Mouse (Mus musculus) adipocyte (in vitro differentiated cells): ENCODE results near the gene Rras2.

Experiments used
- DNase-seq: peaks from one replicate; pipeline ENCODE4 v3.0.0-alpha.2; 2016; ENCODE audit warnings: low spot score

Rras2 gene

DNA sequence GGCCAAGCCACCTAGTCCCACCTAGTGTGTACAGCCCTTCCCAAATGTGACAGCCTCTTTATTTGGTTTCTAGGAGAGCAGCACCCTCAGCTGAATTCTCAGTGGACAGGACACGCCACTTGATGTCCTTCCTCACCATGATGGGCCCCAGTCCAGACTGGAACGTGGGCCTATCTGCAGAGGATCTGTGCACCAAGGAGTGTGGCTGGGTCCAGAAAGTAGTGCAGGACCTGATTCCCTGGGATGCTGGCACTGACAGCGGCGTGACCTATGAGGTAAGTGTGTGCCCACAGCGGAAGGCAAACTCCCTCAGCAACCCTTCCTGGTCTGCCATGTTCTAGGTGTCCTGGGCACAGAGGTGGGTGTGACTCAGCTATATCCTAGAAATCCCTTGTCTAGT, 88.8 kb downstream of the Rras2 start:
- no peak for DNase-seq

DNA sequence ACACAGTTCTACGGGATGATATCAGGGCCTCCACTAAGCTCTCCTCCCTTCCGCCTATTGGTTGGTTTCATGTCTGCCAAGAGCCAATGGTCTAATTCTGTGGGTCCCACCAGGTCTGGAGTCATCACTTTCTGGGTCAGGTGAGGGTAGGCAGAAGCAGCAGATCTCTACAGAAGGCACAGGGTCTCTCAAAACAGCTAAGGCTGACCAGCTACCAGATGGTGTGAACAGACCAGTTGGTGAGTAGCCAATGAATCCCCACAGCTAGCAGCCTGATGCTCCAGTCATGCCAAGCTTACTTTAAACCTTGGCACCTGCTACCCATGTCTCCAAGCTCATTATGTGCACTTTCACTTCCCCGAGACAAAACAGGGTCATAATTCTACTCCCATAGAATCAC, 90.2 kb downstream of the Rras2 start:
- no peak for DNase-seq

DNA sequence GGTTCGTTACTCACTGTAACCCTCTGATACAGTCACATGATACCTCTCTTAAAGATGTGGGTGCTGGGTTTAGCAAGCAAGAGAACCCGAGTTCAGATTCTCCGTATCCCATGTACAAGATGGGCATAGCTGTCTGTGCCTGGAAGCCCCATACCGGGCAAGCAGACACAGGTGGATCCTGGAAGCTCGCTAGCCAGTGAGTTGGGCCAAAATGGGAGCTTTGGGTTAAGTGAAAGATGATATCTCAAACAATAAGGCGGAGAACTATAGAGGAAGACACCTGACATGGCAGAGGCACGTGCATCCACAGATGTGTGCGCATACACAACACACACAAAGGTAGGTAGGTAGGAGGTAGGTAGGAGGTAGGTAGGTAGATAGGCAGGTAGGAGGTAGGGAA, 90.7 kb downstream of the Rras2 start:
- DNase-seq = no peak

DNA sequence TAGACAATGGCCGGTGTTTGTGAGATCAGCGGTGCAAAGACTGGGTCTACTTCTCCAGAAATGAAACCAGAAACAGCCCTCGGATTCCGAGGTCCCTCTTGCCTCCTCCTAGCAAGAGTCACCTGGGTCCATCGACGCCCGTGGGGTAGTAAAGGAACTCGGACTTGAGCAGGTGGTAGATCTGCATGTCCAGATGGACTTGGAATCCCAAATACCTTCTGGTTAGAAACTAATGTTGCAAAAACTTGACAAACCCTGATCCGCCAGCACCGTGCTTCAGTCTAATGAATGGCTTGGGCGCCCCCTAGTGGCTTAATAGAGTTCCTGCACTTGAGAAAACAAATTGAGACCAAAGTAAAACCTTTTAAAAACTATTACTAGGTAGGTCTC, 96.9 kb downstream of the Rras2 start:
- peak; percentile 82 for DNase-seq

- no peak for DNase-seq
These were observed 97.4 kb downstream of the Rras2 start for GRCm38 (mm10) chr7:114020057-114020703.

DNA sequence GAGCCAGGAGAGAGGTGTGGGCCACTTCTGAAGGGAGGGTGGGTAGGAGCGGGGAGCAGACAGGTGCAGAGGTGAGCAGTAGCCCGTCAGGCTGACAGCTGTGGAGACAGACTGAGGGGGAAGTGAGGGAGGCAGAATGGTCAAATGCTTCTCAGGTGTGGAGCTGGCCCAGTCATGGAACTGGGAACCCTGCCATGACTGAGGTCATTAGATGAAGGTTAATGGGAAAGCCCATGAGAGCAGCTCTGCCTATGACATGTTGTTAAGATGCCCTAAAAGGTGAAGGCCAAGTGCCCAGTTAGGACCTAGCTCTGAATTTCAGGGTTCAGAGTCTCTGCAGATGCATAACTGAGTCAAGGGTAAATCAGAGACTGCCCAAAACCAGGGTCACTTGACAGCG, 98.7 kb downstream of the Rras2 start:
- DNase-seq = no peak

- DNase-seq = peak; percentile 10
These were observed 101.3 kb downstream of the Rras2 start for GRCm38 (mm10) chr7:114016001-114016949.

GRCm38 (mm10) chr7:114011726-114012443, 105.7 kb downstream of the Rras2 start:
- no peak for DNase-seq

DNA sequence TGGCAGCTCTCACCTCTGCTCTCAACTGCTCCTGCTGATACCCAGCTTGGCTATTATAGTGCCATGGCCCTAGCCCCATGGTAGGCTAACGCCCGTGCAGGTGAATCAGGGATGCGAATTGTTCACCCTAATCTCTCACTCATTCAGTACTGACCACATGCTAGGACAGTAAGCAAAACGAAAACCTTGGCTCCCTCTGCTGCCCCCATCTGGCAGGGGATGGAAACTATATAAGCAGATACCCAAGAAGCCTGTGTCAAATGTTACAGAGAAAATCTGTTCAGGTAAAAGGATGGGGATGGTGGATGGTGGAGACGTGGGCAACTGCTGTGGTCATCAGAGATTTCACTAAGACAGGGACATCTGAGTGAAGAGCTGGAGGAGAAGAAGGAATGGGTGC, 110.0 kb downstream of the Rras2 start:
- DNase-seq = peak; percentile 30

DNA sequence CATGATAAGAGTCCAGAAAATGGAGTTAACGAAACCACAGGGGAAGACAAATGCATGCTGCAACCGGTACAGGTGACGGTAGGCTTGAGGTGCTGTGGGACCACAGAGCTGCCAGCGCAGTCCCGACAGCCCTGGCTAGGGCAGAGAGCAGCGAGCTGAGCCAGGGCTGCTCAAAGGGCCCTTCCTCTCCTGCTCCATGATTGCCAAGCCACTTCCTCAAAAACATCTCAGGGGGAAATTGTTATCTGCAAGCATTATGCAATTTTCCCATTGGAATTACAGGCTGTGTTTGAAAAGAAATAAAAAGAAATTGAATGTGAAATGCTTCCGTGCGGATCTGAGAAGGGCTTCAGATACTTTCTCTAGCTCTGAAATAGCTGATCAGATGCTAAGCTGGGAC, 111.1 kb downstream of the Rras2 start:
- no peak for DNase-seq

GRCm38 (mm10) chr7:114005499-114005898, 112.1 kb downstream of the Rras2 start:
- DNase-seq = no peak

DNA sequence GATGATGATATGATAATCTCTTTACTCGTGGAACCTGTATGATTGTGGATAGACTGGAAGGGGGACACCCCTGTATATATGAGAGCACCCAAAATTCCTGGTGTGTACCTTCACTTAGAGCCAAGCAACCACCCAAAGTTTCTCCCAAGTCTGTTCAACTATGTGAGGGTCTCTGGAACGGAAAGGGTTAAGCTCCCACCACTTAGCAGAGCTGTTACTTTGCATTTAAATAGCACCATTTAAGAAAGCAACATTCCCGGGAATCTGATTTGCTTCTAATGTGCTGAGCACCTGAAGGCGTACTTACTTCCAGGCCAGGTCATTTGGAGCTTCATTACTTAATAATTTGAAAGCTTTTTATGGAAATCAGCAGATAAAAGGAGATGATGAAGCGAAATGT, 113.4 kb downstream of the Rras2 start:
- DNase-seq = no peak

DNA sequence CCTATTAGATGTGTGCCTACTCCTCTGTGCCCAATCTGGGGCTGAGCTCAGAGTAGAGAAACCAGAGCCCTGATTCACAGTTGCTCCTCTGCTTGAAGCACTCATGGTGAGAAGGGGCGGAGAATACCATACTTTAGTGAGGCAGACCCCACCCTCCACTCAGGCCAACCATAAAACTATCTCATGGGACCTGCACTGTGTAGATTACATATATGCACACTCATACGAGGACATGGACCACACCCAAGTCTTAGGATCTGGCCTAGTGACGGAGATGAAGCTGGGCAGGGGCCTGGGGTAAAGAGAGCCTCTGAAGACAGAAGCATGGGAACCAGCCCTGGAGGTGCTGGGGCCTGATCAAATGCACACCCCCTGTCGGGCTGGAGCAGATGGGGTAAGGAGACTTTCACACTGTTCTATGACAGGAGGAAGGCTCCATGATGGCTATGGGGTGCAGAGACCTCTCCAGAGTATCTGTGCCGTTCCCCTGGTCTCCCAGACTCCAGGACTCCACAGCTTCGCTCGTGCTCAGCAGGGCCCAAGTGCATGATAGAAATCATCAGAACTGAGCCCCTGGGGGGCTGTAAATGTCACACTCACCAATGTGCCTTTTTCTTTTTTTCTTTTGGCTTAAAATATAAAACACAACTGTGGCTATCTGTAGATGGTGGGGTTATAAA, 119.8 kb downstream of the Rras2 start:
- no peak for DNase-seq
